Mouse (Mus musculus): ENCODE measurements around the gene Sept10. TPM values are rescaled to one million over a fixed set of nuclear protein-coding genes. Genes with fewer than 3 reads are reported as not detected.

Sept10 gene
- total RNA-seq (2023): 10 to 100 TPM; 13.4 to 15.7 TPM

DNA sequence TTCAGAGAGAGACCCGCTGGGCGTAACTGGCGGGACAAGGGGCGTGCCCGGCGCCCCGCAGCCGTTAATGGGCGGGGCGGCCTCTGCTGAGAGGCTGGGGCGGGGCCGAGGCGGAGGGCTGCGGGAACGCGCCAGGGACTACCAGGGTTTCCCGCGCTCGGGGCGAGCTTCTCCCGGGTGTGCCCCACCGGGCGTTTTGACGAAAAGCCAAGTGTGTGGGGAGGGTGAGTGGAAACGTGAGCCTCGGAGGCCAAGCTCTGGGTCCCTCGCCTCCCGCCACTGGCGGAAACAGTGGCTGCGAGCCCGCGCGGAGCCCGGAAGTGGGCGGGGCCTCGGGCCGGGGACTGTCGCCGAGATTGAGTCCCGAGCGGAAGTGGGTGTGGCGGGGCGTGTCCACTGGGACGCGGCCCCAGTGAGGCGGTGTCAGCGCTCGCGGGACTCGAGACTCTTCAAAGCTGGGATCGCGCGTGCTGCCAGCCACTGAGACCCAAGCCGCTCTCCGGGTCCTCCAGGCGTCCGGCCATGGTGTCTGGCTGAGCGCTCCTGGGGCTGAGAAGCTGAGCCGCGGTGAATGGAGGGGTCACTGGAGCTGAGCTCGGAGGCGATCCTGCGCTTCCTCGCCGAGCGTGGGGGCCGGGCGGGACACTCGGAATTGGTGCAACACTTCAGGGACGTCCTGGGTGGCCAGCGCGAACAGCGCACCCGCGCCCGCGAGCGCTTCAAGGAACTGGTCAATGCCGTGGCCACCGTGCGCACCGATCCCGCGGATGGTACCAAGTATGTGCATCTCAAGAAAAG, at the start of gene Sept10, which contains the start of gene Sowahc:
Sept10 (minus strand) TSS at position 375 of the 798 bp plus-strand sequence.
Sowahc (plus strand) TSS at position 481 of the 798 bp plus-strand sequence.

Other genes starting within 250 kb of the Sept10 start
- 100 to 1,000 TPM; 144 to 148 TPM for gene Sowahc, start 106 bp upstream of the Sept10 start, total RNA-seq (2023)
- 10 to 100 TPM; 48.1 to 50.5 TPM for gene P4ha1, start 101.4 kb upstream of the Sept10 start, total RNA-seq (2023)
- gene Gm10273, start 173.8 kb upstream of the Sept10 start, total RNA-seq (2023): 10 to 100 TPM in 1 of 2 experiments, not detected in 1; 14.5 TPM
- gene Pla2g12b, start 181.8 kb upstream of the Sept10 start, total RNA-seq (2023): not detected
- gene Oit3, start 219.9 kb upstream of the Sept10 start, total RNA-seq (2023): not detected

Data from monocyte, adult 59 days (primary cell).